In genomic region chr7:74529877-74530276, GRCm38 (mm10) we compare ENCODE assay signal across 19 mouse cellular contexts. TPM values are rescaled to one million over a fixed set of nuclear protein-coding genes. Genes with fewer than 3 reads are reported as not detected.
DNase-seq lines count a peak whose midpoint lies in the region; ATAC-seq and TF ChIP-seq lines count a peak whose summit lies in the region.
"Had no signal": no experiment of that assay in that cellular context is flagged by ENCODE, and none has a peak within 500 bp of the region (broad histone marks: within the 10 kb centered on the region; RNA-seq: fewer than 3 reads in every experiment).

No protein-coding gene starts in this region.

- H3K27ac ChIP-seq in layer of hippocampus, adult 2 months = no peak overlapping the region
- no peak overlapping the region for H3K27ac ChIP-seq in CH12.LX (ENCODE audit: insufficient read depth, low read depth)
- H3K27ac ChIP-seq: hindbrain, postnatal 0 days; left cerebral cortex, adult 2 months; limb, embryonic 13.5 days had no signal

- no peaks in the 10 kb centered on the region for H3K79me2 ChIP-seq in CH12.LX (replicated peaks; ENCODE audit: control insufficient read depth, extremely low read depth, insufficient read depth, poor library complexity, severe bottlenecking)

- H3K36me3 ChIP-seq in CH12.LX (replicated peaks in 1 of 2; ENCODE audit: control insufficient read depth in 1 of 2, insufficient read depth in 1 of 2, low read length in 1 of 2) = no peaks in the 10 kb centered on the region
- H3K36me3 ChIP-seq: limb, embryonic 13.5 days had no signal

- no peak for TF ChIP-seq EP300 in CH12.LX (IDR thresholded peaks at IDR 0.05; ENCODE audit: low read length)

- no peak overlapping the region for H3K9ac ChIP-seq in CH12.LX (ENCODE audit: insufficient read depth, low read depth)
- H3K9ac ChIP-seq: limb, embryonic 13.5 days had no signal

- H3K4me1 ChIP-seq in CH12.LX (ENCODE audit: control insufficient read depth in 1 of 2, insufficient read depth in 2 of 2) = peaks cover 0 to 37% of the 10 kb centered on the region in 2 experiments; a peak in 2 of 4 replicates

- H3K9me3 ChIP-seq in CH12.LX (replicated peaks; ENCODE audit: low read length) = peaks cover 34% of the 10 kb centered on the region
- H3K9me3 ChIP-seq: limb, embryonic 13.5 days had no signal

- H3K4me3 ChIP-seq in layer of hippocampus, adult 2 months = no peak overlapping the region
- H3K4me3 ChIP-seq in CH12.LX (replicated peaks in 1 of 3; ENCODE audit: low read depth in 2 of 3, low read length in 2 of 3, poor library complexity in 1 of 3) = no peak overlapping the region
- H3K4me3 ChIP-seq: left cerebral cortex, adult 2 months; limb, embryonic 13.5 days; myocyte had no signal

- in situ Hi-C loops in CH12.LX (cut with MboI; ENCODE audit: low pct_ligation_motif_present, low pct_unique_long_range_greater_than_20kb, low sequenced_read_pairs) = no loop called here

- TF ChIP-seq RAD21 in CH12.LX (IDR thresholded peaks at IDR 0.05; ENCODE audit: low read depth, low read length) = peak; percentile 4

- 0 out of 2 replicates have a peak, but pooled peaks have one; percentile 12 for TF ChIP-seq CTCF in layer of hippocampus, adult 2 months (conservative IDR thresholded peaks at IDR 0.05)
- TF ChIP-seq CTCF in CH12.LX (conservative IDR thresholded peaks at IDR 0.05 in 1 of 2, IDR thresholded peaks at IDR 0.05 in 1 of 2; ENCODE audit: low read depth in 2 of 2, low read length in 2 of 2) = no peak; a peak in 1 of 4 replicates

- ATAC-seq in megakaryocyte progenitor cell, adult 5-6 weeks (replicated peaks; ENCODE audit: poor library complexity) = peak; percentile 68
- ATAC-seq: hindbrain, postnatal 0 days; Patski had no signal

- dilution Hi-C loops in CH12.LX (cut with MboI; ENCODE audit: extremely low pct_ligation_motif_present, extremely low pct_unique_long_range_greater_than_20kb, low sequenced_read_pairs) = no loop called here

- H3K27me3 ChIP-seq in CH12.LX (replicated peaks) = no peaks in the 10 kb centered on the region
- H3K27me3 ChIP-seq: limb, embryonic 13.5 days; Patski had no signal

- no peak overlapping the region for H3K4me2 ChIP-seq in CH12.LX (ENCODE audit: insufficient read depth, low read depth, poor library complexity, severe bottlenecking)
- H3K4me2 ChIP-seq: limb, embryonic 13.5 days; midbrain, embryonic 11.5 days had no signal

- intact Hi-C loops in left cerebral cortex, postnatal 4 days (cut with DNase I) = no loop called here

- no peak for DNase-seq in layer of hippocampus, adult 2 months (ENCODE audit: low spot score in 2 of 2)
- no peak for DNase-seq in layer of hippocampus, adult 9-10 months (ENCODE audit: low spot score)
- DNase-seq in CD4-positive, CD25-positive, alpha-beta regulatory T cell, adult 2 months (ENCODE audit: low read depth, low spot score) = peak; percentile 45
- peak; percentile 24 for DNase-seq in CH12.LX (ENCODE audit: extremely low read depth)
- DNase-seq in ovary, postnatal 36 days (ENCODE audit: low spot score) = no peak
- DNase-seq in left cerebral cortex, postnatal 4 days = no peak
- no peak for DNase-seq in urinary bladder, postnatal 36 days (ENCODE audit: low spot score in 2 of 2)
- DNase-seq: cerebellum, adult 11 months; cerebellum, postnatal 36 days; gastrocnemius, postnatal 14 days; kidney, adult 9 months; right cerebral cortex, postnatal 14 days had no signal

- no peak for TF ChIP-seq POLR2A in CH12.LX (IDR thresholded peaks at IDR 0.05; ENCODE audit: low read depth, low read length)

TF ChIP-seq in CH12.LX, 34 proteins besides CTCF, POLR2A, EP300 and RAD21:
- TF ChIP-seq E2F4 (IDR thresholded peaks at IDR 0.05; ENCODE audit: insufficient replicate concordance, low read depth, low read length) (no peak), KAT2A (IDR thresholded peaks at IDR 0.05; ENCODE audit: insufficient replicate concordance, low read length) (no peak), MEF2A (IDR thresholded peaks at IDR 0.05; ENCODE audit: borderline replicate concordance, low read depth, low read length) (no peak), SIN3A (IDR thresholded peaks at IDR 0.05; ENCODE audit: low read length) (no peak), BHLHE40 (IDR thresholded peaks at IDR 0.05; ENCODE audit: low read depth, low read length) (no peak), POLR2AphosphoS2 (IDR thresholded peaks at IDR 0.05; ENCODE audit: low read depth, low read length) (no peak), JUND (conservative IDR thresholded peaks at IDR 0.05; ENCODE audit: low read depth, low read length) (no peak), MAX (IDR thresholded peaks at IDR 0.05; ENCODE audit: low read length) (no peak), USF2 (conservative IDR thresholded peaks at IDR 0.05; ENCODE audit: low read depth, low read length) (no peak), IRF4 (IDR thresholded peaks at IDR 0.05; ENCODE audit: low read depth, low read length) (no peak)
TF ChIP-seq in CH12.LX: peak in this region for 0.

RNA-seq across cellular contexts. Expression of gene Slco3a1, which starts 24.7 kb away (rescaled TPM):
- total RNA-seq in layer of hippocampus, adult 2 months (2021) = 10 to 100 TPM; 55.2 to 57.3 TPM
- total RNA-seq in CH12.LX (2012; rRNA removed) (0.04 TPM in 2 replicates), CH12.LX (2014; rRNA removed) (0.35 TPM in 1 of 2 replicates, not detected in the other)
- polyA plus RNA-seq in CH12.LX (2012; ENCODE audit: insufficient read length, low read depth) = not detected in 2 replicates
- total RNA-seq in megakaryocyte progenitor cell, adult 5-6 weeks (2015) = 31.7 and 44.6 TPM in 2 replicates
- total RNA-seq in megakaryocyte progenitor cell, adult 5-6 weeks (2017) = 21.6 and 23.5 TPM in 2 replicates
- total RNA-seq in left cerebral cortex, postnatal 4 days (2021) = 10 to 100 TPM; 75.0 to 77.0 TPM

Comparison
In these comparisons a context has a peak if more than half of its experiments do, and no peak if none do; other contexts are left out.
1. DNase-seq: peak in CD4-positive, CD25-positive, alpha-beta regulatory T cell, adult 2 months (single experiment) and CH12.LX (single experiment); none in layer of hippocampus, adult 2 months (0 of 2), layer of hippocampus, adult 9-10 months (single experiment), ovary, postnatal 36 days (single experiment), left cerebral cortex, postnatal 4 days (single experiment) and urinary bladder, postnatal 36 days (0 of 2).
2. RNA of gene Slco3a1, which starts 24.7 kb away (total RNA-seq): 75.0 to 77.0 TPM in left cerebral cortex, postnatal 4 days, 55.2 to 57.3 TPM in layer of hippocampus, adult 2 months and 21.6 to 44.6 TPM in megakaryocyte progenitor cell, adult 5-6 weeks; 0.04 to 0.35 TPM in CH12.LX; every median in the first group is over 10 times any median in the second.